Mouse (Mus musculus) heart, postnatal 0 days (tissue): Measurements from ENCODE around the gene Smyd3.

ENCODE experiments used
- CTCF ChIP-seq: IDR thresholded peaks from 2 replicates; pipeline ENCODE4 v1.5.1; 2016; ENCODE audit warnings: antibody characterized with exemption, control low read depth, low read depth
- EP300 ChIP-seq: IDR thresholded peaks from 2 replicates; pipeline ENCODE4 v1.6.1; 2016; ENCODE audit warnings: antibody characterized with exemption, low read depth

GRCm38 (mm10) chr1:179326965-179327308, 190.9 kb downstream of the Smyd3 start:
- TF ChIP-seq CTCF (no peak), EP300 (no peak)
